Mouse (Mus musculus) adrenal gland, postnatal 10 days (tissue): Measurements from ENCODE around the gene Hist1h4f. TPM values are rescaled to one million over a fixed set of nuclear protein-coding genes. Genes with fewer than 3 reads are reported as not detected.

Source experiments
- DNase-seq: peaks from one replicate; pipeline ENCODE4 v3.0.0; 2021; ENCODE audit warnings: mixed read lengths
- total RNA-seq, 2 experiments: library from RNA; stranded (reverse); gene quantifications; 2 replicates each; pipeline ENCODE4 v1.2.3; 2021

The Hist1h4f gene
- total RNA-seq, 2 experiments from 2014 or later: 529 to 619 TPM

DNA sequence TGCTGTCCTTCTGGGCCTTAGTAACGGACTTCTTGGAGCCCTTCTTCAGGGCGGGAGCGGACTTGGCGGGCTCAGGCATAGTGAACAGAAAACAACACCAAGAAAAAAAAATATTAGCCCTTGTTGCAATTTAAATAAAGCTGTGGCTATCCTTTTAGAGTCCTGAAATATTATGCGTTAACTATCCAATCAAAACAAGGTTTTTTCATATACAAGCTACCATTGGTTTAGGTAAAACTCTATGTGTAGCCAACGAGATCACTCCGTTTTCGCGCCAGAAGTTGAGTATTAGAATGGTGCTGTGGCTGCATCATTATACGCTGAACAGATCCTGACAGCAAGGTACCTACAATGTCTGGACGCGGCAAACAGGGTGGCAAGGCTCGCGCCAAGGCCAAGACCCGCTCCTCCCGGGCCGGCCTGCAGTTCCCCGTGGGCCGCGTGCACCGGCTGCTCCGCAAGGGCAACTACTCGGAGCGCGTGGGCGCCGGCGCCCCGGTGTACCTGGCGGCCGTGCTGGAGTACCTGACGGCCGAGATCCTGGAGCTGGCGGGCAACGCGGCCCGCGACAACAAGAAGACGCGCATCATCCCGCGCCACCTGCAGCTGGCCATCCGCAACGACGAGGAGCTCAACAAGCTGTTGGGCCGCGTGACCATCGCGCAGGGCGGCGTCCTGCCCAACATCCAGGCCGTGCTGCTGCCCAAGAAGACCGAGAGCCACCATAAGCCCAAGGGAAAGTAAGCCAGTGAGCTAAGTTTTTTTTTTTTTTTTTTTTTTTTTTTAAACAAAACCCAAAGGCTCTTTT, 17.7 kb downstream of the Hist1h4f start, which contains the start of gene Hist1h2af:
TSS of gene Hist1h2af (plus strand) at position 347 of the 808 bp plus-strand sequence.
- peak; percentile 73 for DNase-seq

- DNase-seq: no peak
Observed at GRCm38 (mm10) chr13:23532262-23533075, 19.0 kb downstream of the Hist1h4f start.

- DNase-seq: peak; percentile 97
Observed at GRCm38 (mm10) chr13:23530901-23531875, 20.3 kb downstream of the Hist1h4f start, which contains the start of gene Hist1h4h. Gene Hist1h4h, plus strand, starts transcription at chr13:23531050.

GRCm38 (mm10) chr13:23530181-23530900, 21.1 kb downstream of the Hist1h4f start:
- DNase-seq: peak; percentile 74

DNA sequence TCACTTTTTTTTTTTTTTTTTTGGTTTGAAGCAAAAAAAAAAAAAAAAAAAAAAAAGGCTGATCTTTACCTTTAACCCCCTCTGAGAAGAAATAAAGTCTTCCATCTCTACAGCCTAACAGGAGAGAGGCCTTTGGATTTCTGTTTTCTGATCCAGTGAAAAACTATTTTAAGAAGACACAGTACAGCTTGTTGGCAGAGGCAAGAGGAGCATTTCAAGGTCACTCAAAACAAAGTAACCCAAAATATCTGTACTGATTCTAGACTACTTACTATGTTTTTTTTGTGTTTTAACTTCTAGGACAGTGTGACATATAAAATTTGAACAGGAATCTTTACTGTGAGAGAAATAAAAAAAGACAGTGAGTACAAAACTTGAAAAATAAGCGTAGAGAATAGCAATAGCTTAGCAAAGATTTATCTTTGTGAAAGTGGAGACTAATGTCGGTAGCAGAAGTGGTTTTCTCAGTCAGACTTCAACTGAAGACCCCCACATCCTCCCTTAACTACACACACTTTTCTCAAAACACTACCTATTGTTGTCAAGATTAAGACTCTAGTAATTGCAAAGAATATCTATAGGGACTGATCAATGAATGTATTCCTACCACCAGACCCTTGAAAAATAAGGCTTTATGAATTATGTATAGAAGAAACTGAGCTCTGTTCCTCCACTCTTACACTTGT, 21.8 kb downstream of the Hist1h4f start:
- no peak for DNase-seq

DNA sequence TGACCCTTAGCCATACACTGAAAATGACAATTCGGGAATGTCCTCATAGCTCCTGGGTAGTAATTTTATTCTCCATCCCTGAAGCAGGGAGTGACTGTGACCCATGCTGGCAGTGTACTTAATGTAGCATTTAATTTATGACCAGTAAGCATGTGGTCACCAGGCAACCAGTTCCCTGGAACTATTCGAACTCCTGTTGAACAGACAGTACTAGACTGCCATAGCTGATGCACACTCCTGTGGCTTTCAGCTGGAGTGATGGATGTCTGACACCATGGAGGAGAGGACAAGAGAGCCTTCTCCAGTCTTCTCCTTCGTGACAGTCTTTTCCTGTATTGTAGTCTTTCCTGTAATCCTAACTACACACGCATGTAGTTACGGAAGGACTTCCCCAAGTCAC, 22.4 kb downstream of the Hist1h4f start:
- DNase-seq: no peak

DNA sequence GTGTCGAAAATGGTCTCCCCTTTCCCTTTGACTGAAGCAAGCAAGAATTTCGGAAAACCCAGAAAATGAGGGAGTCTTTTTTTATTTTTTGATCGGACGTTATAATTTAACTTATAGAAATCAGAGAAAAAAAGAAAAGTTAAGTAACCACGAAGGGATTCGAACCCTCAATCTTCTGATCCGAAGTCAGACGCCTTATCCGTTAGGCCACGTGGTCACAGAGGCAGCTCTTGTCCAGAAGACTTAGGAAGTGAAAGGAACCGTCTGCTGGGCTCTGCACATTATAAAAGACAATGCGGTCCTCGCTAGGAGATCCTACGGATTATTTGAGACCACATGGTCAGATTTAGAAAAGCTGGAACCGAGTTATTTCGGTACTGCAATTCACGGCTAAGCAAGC, 25.1 kb downstream of the Hist1h4f start:
- DNase-seq: peak; percentile 96

- DNase-seq: no peak
Observed at GRCm38 (mm10) chr13:23525901-23526300, 25.5 kb downstream of the Hist1h4f start.

DNA sequence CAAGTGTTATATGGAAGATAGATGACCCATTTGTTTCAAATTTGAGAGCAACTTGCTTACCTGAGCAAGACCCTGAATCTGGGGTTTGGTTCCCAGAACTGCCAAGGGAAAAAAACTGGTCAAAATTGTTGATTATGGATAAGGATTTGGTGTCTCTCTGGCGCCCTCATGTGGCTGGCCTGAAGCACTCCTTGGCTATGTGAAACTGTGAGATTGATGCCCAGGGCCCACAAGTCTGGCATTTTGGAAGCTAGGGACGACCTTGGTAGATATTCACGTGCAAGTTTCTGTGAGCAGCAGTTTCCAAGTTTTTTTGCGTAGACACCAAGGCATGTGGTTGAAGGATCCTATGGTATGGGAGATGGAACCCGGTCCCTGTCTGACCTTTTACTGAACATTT, 26.8 kb downstream of the Hist1h4f start:
- peak; percentile 84 for DNase-seq

DNA sequence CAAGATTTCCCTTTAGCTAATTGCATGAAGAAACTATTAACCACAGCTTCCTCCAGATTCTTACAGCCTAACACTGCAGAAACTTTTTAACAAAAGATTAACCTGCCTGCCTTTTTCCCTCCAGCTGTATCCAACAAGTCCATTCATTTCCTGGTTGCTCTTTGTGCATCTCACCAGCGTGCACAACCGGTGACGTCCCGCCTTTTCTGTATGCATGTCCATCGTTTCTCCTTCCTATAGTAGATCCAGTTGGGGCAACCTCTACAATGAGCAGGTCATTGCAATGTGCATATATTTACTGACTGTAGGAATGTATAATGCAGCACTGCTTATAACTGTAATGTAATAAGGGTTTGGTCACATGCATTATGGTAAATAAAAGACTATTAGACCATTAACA, 27.5 kb downstream of the Hist1h4f start:
- DNase-seq: no peak

- peak; percentile 86 for DNase-seq
Observed at GRCm38 (mm10) chr13:23521703-23522102, 29.7 kb downstream of the Hist1h4f start.

DNA sequence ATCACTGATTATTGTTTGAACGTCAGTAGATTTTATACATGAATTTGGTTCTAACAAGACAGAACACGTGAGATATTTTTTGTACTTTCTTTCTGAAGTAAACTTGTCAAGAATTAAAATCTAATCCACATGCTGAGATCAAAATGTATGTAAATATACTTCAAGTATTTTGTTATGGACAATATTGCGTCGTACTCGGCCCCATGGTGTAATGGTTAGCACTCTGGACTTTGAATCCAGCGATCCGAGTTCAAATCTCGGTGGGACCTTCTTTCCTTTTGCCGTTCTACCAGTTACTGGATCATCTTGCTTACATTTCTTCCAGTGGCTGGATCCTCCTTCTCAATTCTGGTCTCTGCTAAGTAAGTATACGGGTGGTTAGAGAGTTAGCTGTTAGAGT, 32.0 kb downstream of the Hist1h4f start:
- DNase-seq: peak; percentile 85

DNA sequence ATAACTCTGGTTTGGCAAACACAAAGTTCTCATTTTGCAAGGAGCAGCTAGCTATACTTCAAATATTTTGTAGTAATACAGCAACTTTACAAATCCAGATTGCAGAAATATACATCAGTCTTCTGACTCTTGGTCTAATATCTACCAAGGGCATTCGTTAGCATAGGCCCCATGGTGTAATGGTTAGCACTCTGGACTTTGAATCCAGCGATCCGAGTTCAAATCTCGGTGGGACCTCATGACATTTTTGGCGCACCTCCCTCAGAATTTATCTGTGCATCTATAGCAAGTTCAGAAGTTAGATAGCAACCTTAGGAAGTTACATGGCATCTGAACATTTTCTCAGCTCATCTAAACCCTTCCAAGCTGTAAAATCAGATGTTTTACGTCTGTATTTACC, 32.6 kb downstream of the Hist1h4f start:
- DNase-seq: peak; percentile 87

GRCm38 (mm10) chr13:23518295-23518603, 33.2 kb downstream of the Hist1h4f start:
- no peak for DNase-seq

- DNase-seq: peak; percentile 92
Observed at GRCm38 (mm10) chr13:23517603-23518294, 33.7 kb downstream of the Hist1h4f start.

GRCm38 (mm10) chr13:23516822-23517602, 34.4 kb downstream of the Hist1h4f start:
- DNase-seq: peak; percentile 86

DNA sequence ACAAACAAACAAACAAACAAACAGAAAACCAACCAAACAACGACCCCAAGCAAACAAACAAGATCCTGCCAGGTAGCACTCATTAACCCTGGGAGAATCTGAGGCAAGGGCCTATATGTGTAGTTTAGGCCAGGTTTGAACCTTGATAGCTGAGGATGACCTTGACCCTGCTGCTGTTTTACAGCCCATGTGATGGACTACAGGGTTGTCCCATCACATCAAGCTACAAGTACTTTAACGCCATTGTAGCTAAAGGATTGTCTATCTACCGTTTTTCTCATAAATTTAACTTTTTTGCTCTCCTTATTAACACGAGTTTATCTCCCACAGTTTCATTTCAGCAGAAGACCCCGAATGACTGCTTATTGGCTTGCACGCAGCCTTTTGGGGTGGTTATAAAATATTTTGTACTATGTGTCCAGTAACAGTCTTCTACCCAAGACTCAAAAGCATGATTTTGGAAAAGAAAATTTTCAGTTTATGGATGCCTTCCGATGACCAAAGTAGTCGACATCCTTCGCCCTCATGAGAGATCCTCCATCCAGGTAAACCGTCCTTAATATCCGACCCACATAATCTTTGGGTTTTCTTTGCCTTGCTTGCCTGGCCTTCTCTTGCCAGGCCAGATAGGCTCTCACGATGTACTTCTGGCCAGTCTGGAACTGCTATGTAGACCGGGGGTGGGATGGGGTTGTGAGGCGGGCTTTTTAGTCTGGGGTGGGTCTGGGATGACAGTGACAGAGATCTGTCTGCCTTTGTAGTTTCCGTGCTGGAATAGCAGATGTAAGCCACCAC, 35.4 kb downstream of the Hist1h4f start:
- no peak for DNase-seq

DNA sequence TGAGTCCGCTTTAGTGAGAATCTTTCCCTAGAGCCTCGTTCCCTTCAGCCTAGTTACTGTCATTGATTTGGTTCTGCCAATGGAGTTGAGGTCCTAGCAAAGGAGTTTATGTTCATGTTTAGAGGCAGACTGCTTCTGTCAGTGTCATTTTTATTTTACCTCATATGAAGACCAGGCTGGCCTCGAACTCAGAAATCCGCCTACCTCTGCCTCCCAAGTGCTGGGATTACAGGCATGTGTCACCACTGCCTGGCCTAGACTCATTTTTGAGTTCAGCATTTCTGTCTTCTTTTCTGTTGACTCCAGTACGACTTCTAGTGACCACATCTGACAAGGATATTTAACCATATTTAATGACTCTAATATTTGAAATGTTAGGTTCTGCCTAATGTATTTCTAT, 36.2 kb downstream of the Hist1h4f start:
- no peak for DNase-seq
